Mouse (Mus musculus): ENCODE data around the gene Slc15a3.

Slc15a3 gene

GRCm38 (mm10) chr19:10822534-10822933, 17.0 kb upstream of the Slc15a3 start:
- no peak for DNase-seq (ENCODE audit: low spot score)

GRCm38 (mm10) chr19:10824061-10824460, 15.5 kb upstream of the Slc15a3 start:
- DNase-seq (ENCODE audit: low spot score), result no peak

GRCm38 (mm10) chr19:10828321-10828720, 11.2 kb upstream of the Slc15a3 start:
- DNase-seq (ENCODE audit: low spot score), result no peak

- DNase-seq (ENCODE audit: low spot score), result no peak
These were observed 9.9 kb upstream of the Slc15a3 start, which contains the start of gene Cd6 for GRCm38 (mm10) chr19:10829436-10830175. Gene Cd6 (minus strand): TSS chr19:10830058.

GRCm38 (mm10) chr19:10831424-10831823, 8.1 kb upstream of the Slc15a3 start:
- DNase-seq (ENCODE audit: low spot score), result no peak

GRCm38 (mm10) chr19:10832030-10832429, 7.5 kb upstream of the Slc15a3 start:
- DNase-seq (ENCODE audit: low spot score), result no peak

- DNase-seq (ENCODE audit: low spot score), result no peak
These were observed 5.9 kb upstream of the Slc15a3 start for GRCm38 (mm10) chr19:10833611-10834010.

GRCm38 (mm10) chr19:10835671-10836070, 3.9 kb upstream of the Slc15a3 start:
- DNase-seq (ENCODE audit: low spot score), result no peak

- DNase-seq (ENCODE audit: low spot score), result no peak
These were observed 2.4 kb downstream of the Slc15a3 start for GRCm38 (mm10) chr19:10841721-10842626.

GRCm38 (mm10) chr19:10842914-10843313, 3.4 kb downstream of the Slc15a3 start:
- DNase-seq (ENCODE audit: low spot score), result no peak

GRCm38 (mm10) chr19:10844206-10844605, 4.7 kb downstream of the Slc15a3 start:
- DNase-seq (ENCODE audit: low spot score), result no peak

GRCm38 (mm10) chr19:10845454-10845853, 5.9 kb downstream of the Slc15a3 start:
- DNase-seq (ENCODE audit: low spot score), result no peak

- DNase-seq (ENCODE audit: low spot score), result no peak
These were observed 6.6 kb downstream of the Slc15a3 start for GRCm38 (mm10) chr19:10846150-10846549.

- no peak for DNase-seq (ENCODE audit: low spot score)
These were observed 8.0 kb downstream of the Slc15a3 start for GRCm38 (mm10) chr19:10847311-10848087.

- DNase-seq (ENCODE audit: low spot score), result no peak
These were observed 15.9 kb downstream of the Slc15a3 start for GRCm38 (mm10) chr19:10855422-10855821.

- DNase-seq (ENCODE audit: low spot score), result no peak
These were observed 17.0 kb downstream of the Slc15a3 start for GRCm38 (mm10) chr19:10856520-10856919.

GRCm38 (mm10) chr19:10860072-10860497, 20.6 kb downstream of the Slc15a3 start:
- no peak for DNase-seq (ENCODE audit: low spot score)

- DNase-seq (ENCODE audit: low spot score), result no peak
These were observed 26.8 kb downstream of the Slc15a3 start for GRCm38 (mm10) chr19:10866351-10866750.

GRCm38 (mm10) chr19:10867946-10868622, 28.6 kb downstream of the Slc15a3 start:
- DNase-seq (ENCODE audit: low spot score), result no peak

GRCm38 (mm10) chr19:10868623-10869141, 29.2 kb downstream of the Slc15a3 start:
- no peak for DNase-seq (ENCODE audit: low spot score)

GRCm38 (mm10) chr19:10869241-10869885, 29.8 kb downstream of the Slc15a3 start:
- peak; percentile 77 for DNase-seq (ENCODE audit: low spot score)
